Comparison of ENCODE assay signal across 8 mouse cellular contexts in the genomic region with DNA sequence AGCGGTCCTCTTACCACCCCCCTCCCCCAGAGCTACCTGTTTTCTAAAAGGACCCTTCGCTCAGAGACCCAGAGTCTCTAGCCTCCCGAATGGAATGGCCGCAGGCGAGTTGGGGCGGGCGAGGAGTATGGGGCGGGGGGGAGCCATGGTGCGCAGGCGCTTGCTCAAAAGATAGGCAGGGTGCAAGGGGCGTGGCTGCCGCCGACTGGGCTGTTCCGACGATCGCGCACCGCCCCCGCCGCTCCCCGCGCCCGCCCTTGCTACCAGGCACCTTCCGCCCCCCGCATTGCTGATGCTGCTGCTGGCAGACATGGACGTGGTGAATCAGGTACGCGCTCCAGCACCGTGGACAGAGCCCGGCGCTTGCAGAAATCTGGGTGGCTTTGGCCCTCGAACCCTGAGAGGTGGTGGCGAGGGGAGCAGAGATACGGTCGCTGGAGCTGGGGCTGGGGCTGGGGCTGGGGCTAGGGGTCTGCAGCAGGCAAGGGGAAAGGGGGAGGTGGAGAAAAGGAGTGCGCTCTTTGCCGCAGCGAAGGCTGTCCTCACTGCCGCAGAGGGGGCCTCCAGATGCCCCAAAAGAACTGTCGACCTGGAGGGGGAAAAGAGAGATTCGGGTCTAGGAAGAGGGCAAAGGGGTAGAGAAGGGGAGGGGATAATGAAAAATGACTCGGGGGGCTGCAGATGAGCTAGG. TPM values are rescaled to one million over a fixed set of nuclear protein-coding genes. Genes with fewer than 3 reads are reported as not detected.
DNase-seq lines count a peak whose midpoint lies in the region; ATAC-seq and TF ChIP-seq lines count a peak whose summit lies in the region.

Gene Syp, plus strand, starts transcription at position 71 of the 691 bp plus-strand sequence.

- TF ChIP-seq CTCF in midbrain, postnatal 0 days (IDR thresholded peaks at IDR 0.05) = no peak
- TF ChIP-seq CTCF in spleen, adult 2 months (IDR thresholded peaks at IDR 0.05; ENCODE audit: extremely low read depth, insufficient read depth, insufficient read length, insufficient replicate concordance) = no peak

- no peak for TF ChIP-seq POLR2A in spleen, adult 2 months (IDR thresholded peaks at IDR 0.05; ENCODE audit: low read depth, low read length)

- peak within 1 kb of the TSS; percentile 44 for H3K4me2 ChIP-seq in embryonic facial prominence, embryonic 15.5 days (replicated peaks)
- H3K4me2 ChIP-seq in heart, embryonic 11.5 days = peak within 1 kb of the TSS; percentile 52
- H3K4me2 ChIP-seq in kidney, embryonic 16.5 days (replicated peaks; ENCODE audit: low read depth, low read length) = peak within 1 kb of the TSS; percentile 53
- peak within 1 kb of the TSS; percentile 57 for H3K4me2 ChIP-seq in midbrain, postnatal 0 days (ENCODE audit: low read depth, low read length, poor library complexity, severe bottlenecking)

- H3K4me1 ChIP-seq in embryonic facial prominence, embryonic 15.5 days = no peaks in the 10 kb centered on the region
- no peaks in the 10 kb centered on the region for H3K4me1 ChIP-seq in heart, embryonic 11.5 days (ENCODE audit: control insufficient read depth, insufficient read depth, low read length)
- no peaks in the 10 kb centered on the region for H3K4me1 ChIP-seq in kidney, embryonic 16.5 days (ENCODE audit: insufficient read depth, low read length)
- no peaks in the 10 kb centered on the region for H3K4me1 ChIP-seq in midbrain, postnatal 0 days (ENCODE audit: insufficient read depth, low read length)
- H3K4me1 ChIP-seq in spleen, adult 2 months (ENCODE audit: control insufficient read depth, insufficient read depth, insufficient read length) = no peaks in the 10 kb centered on the region

- ATAC-seq in embryonic facial prominence, embryonic 15.5 days (ENCODE audit: insufficient number of reproducible peaks, low FRiP score, low TSS enrichment, low read depth) = peak; percentile 74
- peak; percentile 76 for ATAC-seq in heart, embryonic 11.5 days (replicated peaks; ENCODE audit: insufficient number of reproducible peaks, low FRiP score, low TSS enrichment)
- ATAC-seq in kidney, embryonic 16.5 days (ENCODE audit: low FRiP score, low TSS enrichment) = peak; percentile 87
- peak; percentile 85 for ATAC-seq in midbrain, postnatal 0 days (ENCODE audit: low FRiP score)

- no peak within 1 kb of the TSS for H3K27ac ChIP-seq in embryonic facial prominence, embryonic 15.5 days (replicated peaks)
- no peak within 1 kb of the TSS for H3K27ac ChIP-seq in heart, embryonic 11.5 days (ENCODE audit: low read depth, low read length)
- no peak within 1 kb of the TSS for H3K27ac ChIP-seq in kidney, embryonic 16.5 days (ENCODE audit: low read length)
- peak within 1 kb of the TSS; percentile 72 for H3K27ac ChIP-seq in midbrain, postnatal 0 days (ENCODE audit: low read depth, low read length)
- H3K27ac ChIP-seq in spleen, adult 2 months (ENCODE audit: insufficient read depth, low read length) = no peak within 1 kb of the TSS

- WGBS in embryonic facial prominence, embryonic 15.5 days = 17% methylated on average over 33 of the region's 42 CpGs
- WGBS in heart, embryonic 11.5 days (ENCODE audit: insufficient replicate concordance) = 12% methylated on average over 40 of the region's 42 CpGs
- 26% methylated on average over 37 of the region's 42 CpGs for WGBS in kidney, embryonic 16.5 days
- WGBS in midbrain, postnatal 0 days = 13% methylated on average over 24 of the region's 42 CpGs
- 30% methylated on average over 41 of the region's 42 CpGs for WGBS in spleen, adult 2 months

- no peak within 1 kb of the TSS for H3K9ac ChIP-seq in embryonic facial prominence, embryonic 15.5 days
- H3K9ac ChIP-seq in heart, embryonic 11.5 days (ENCODE audit: low read depth, low read length) = no peak within 1 kb of the TSS
- no peak within 1 kb of the TSS for H3K9ac ChIP-seq in kidney, embryonic 16.5 days (replicated peaks; ENCODE audit: low read length)
- peak within 1 kb of the TSS; percentile 80 for H3K9ac ChIP-seq in midbrain, postnatal 0 days (replicated peaks; ENCODE audit: low read length, poor library complexity, severe bottlenecking)

- H3K36me3 ChIP-seq in embryonic facial prominence, embryonic 15.5 days = no peaks in the 10 kb centered on the region
- H3K36me3 ChIP-seq in heart, embryonic 11.5 days (ENCODE audit: control insufficient read depth, insufficient read depth, low read length) = no peaks in the 10 kb centered on the region
- H3K36me3 ChIP-seq in kidney, embryonic 16.5 days (ENCODE audit: insufficient read depth, low read length) = no peaks in the 10 kb centered on the region
- peaks cover 4% of the 10 kb centered on the region; the same call in 1 of the 2 replicates for H3K36me3 ChIP-seq in midbrain, postnatal 0 days (ENCODE audit: insufficient read depth, low read length)
- no peaks in the 10 kb centered on the region for H3K36me3 ChIP-seq in spleen, adult 2 months (ENCODE audit: control insufficient read depth, insufficient read depth, low read length)

- no peaks in the 10 kb centered on the region for H3K27me3 ChIP-seq in embryonic facial prominence, embryonic 15.5 days
- peaks cover 5% of the 10 kb centered on the region; the same call in 1 of the 2 replicates for H3K27me3 ChIP-seq in heart, embryonic 11.5 days (ENCODE audit: control insufficient read depth, insufficient read depth, low read length)
- H3K27me3 ChIP-seq in kidney, embryonic 16.5 days (ENCODE audit: insufficient read depth, low read length) = no peaks in the 10 kb centered on the region; the same call in 1 of the 2 replicates
- H3K27me3 ChIP-seq in midbrain, postnatal 0 days (ENCODE audit: insufficient read depth, low read length) = no peaks in the 10 kb centered on the region
- no peaks in the 10 kb centered on the region for H3K27me3 ChIP-seq in spleen, adult 2 months (ENCODE audit: control insufficient read depth, insufficient read depth, low read length)

- peak within 1 kb of the TSS; percentile 22 for H3K4me3 ChIP-seq in embryonic facial prominence, embryonic 15.5 days (replicated peaks)
- H3K4me3 ChIP-seq in heart, embryonic 11.5 days (ENCODE audit: low read depth, low read length) = peak within 1 kb of the TSS; percentile 22; the same call in 1 of the 2 replicates
- peak within 1 kb of the TSS; percentile 39 for H3K4me3 ChIP-seq in kidney, embryonic 16.5 days (ENCODE audit: low read length)
- peak within 1 kb of the TSS; percentile 49 for H3K4me3 ChIP-seq in midbrain, postnatal 0 days (ENCODE audit: low read depth, low read length)
- H3K4me3 ChIP-seq in spleen, adult 2 months (ENCODE audit: extremely low read depth, insufficient read depth, insufficient read length) = peak within 1 kb of the TSS; percentile 42; the same call in 1 of the 2 replicates

- peak; percentile 86 to 90 for DNase-seq in B cell, adult 2 months
- peak; percentile 94 for DNase-seq in brain, adult 2 months (ENCODE audit: low read depth, low spot score)
- DNase-seq in liver = peak; percentile 89
- DNase-seq in midbrain, postnatal 0 days (ENCODE audit: low spot score) = peak; percentile 85
- DNase-seq in spleen, adult 2 months (ENCODE audit: low read depth in 1 of 2, low spot score in 2 of 2) = peak; percentile 47 to 67

- H3K9me3 ChIP-seq in embryonic facial prominence, embryonic 15.5 days (replicated peaks) = no peaks in the 10 kb centered on the region
- no peaks in the 10 kb centered on the region for H3K9me3 ChIP-seq in heart, embryonic 11.5 days (replicated peaks; ENCODE audit: control insufficient read depth, low read length)
- no peaks in the 10 kb centered on the region for H3K9me3 ChIP-seq in kidney, embryonic 16.5 days (ENCODE audit: low read length)
- no peaks in the 10 kb centered on the region for H3K9me3 ChIP-seq in midbrain, postnatal 0 days (ENCODE audit: low read length)

RNA-seq across cellular contexts. Expression of gene Syp, which starts in this region (rescaled TPM):
- polyA plus RNA-seq in embryonic facial prominence, embryonic 15.5 days (2015; fragmentation: Nextera tagmentation; extraction: Ambion mirVana) = 4.7 and 5.3 TPM in 2 replicates
- 0.74 and 1.6 TPM in 2 replicates for polyA plus RNA-seq in heart, embryonic 11.5 days (2014; fragmentation: Nextera tagmentation; extraction: Ambion mirVana)
- 3.1 and 3.6 TPM in 2 replicates for polyA plus RNA-seq in kidney, embryonic 16.5 days (2015; fragmentation: Nextera tagmentation; extraction: Ambion mirVana)
- total RNA-seq in midbrain, postnatal 0 days (2014; rRNA removed) = 431 and 492 TPM in 2 replicates
- 329 and 360 TPM in 2 replicates for polyA plus RNA-seq in midbrain, postnatal 0 days (2015; fragmentation: Nextera tagmentation; extraction: Ambion mirVana)
- 2.4 and 3.2 TPM in 2 replicates for polyA plus RNA-seq in spleen, adult 2 months (2012; rRNA removed)

Comparison
In these comparisons a context has a peak if more than half of its experiments do, and no peak if none do; other contexts are left out.
1. RNA of gene Syp (polyA plus RNA-seq): 329 to 360 TPM in midbrain, postnatal 0 days; 4.7 to 5.3 TPM in embryonic facial prominence, embryonic 15.5 days, 2.4 to 3.2 TPM in spleen, adult 2 months, 3.1 to 3.6 TPM in kidney, embryonic 16.5 days and 0.74 to 1.6 TPM in heart, embryonic 11.5 days; every median in the first group is over 10 times any median in the second.
2. Peak in every context shown above with its lines, with median percentiles within 50 percentile points of each other: DNase-seq, ATAC-seq, H3K4me2 ChIP-seq and H3K4me3 ChIP-seq.